Mouse (Mus musculus) forebrain, postnatal 0 days (tissue): Measurements from ENCODE around the gene Nbas. TPM values are rescaled to one million over a fixed set of nuclear protein-coding genes. Genes with fewer than 3 reads are reported as not detected.
A peak's percentile ranks its signal among the peaks of the same experiment; 100 is the strongest.

Source experiments
- ATAC-seq: fragments of 200-750 bp; cut with Nextera tagmentation; 2 replicates; pipeline ENCODE4 v1.8.0; 2017; ENCODE audit warnings: mild to moderate bottlenecking, moderate library complexity
- DNase-seq: peaks from one replicate; pipeline ENCODE4 v3.0.0-alpha.2; 2015
- H3K27ac ChIP-seq: fragments of 300-500 bp; sonication (generic); 2 replicates; pipeline ENCODE4 v1.5.1; 2014; ENCODE audit warnings: low read depth, mild to moderate bottlenecking, antibody characterized with exemption, low read length, moderate library complexity, mixed read lengths
- H3K27me3 ChIP-seq: fragments of 300-500 bp; sonication (generic); 2 replicates; pipeline ENCODE4 v1.6.1; 2014; ENCODE audit warnings: mild to moderate bottlenecking, low read length, mixed read lengths; ENCODE audit not compliant: insufficient read depth
- H3K36me3 ChIP-seq: fragments of 300-500 bp; sonication (generic); 2 replicates; pipeline ENCODE4 v1.6.1; 2014; ENCODE audit warnings: mild to moderate bottlenecking, moderate library complexity; ENCODE audit not compliant: insufficient read depth
- H3K4me1 ChIP-seq: fragments of 300-500 bp; sonication (generic); 2 replicates; pipeline ENCODE4 v1.6.1; 2014; ENCODE audit warnings: antibody characterized with exemption; ENCODE audit not compliant: insufficient read depth
- H3K4me2 ChIP-seq: fragments of 300-500 bp; sonication (generic); 2 replicates; pipeline ENCODE4 v1.6.1; 2014; ENCODE audit warnings: low read depth, mild to moderate bottlenecking, moderate library complexity
- H3K4me3 ChIP-seq: fragments of 300-500 bp; sonication (generic); 2 replicates; pipeline ENCODE4 v1.5.1; 2014; ENCODE audit warnings: low read depth, low read length, mixed read lengths
- H3K9ac ChIP-seq: fragments of 300-500 bp; sonication (generic); 2 replicates; pipeline ENCODE4 v1.6.1; 2014; ENCODE audit warnings: mild to moderate bottlenecking
- H3K9me3 ChIP-seq: fragments of 300-500 bp; sonication (generic); 2 replicates; pipeline ENCODE4 v1.6.1; 2016; ENCODE audit warnings: low read length
- CTCF ChIP-seq: sonication (generic); IDR thresholded peaks from 2 replicates; pipeline ENCODE4 v1.5.1; 2016; ENCODE audit warnings: antibody characterized with exemption, control low read depth, low read depth
- WGBS: fragments of 180-500 bp; shearing (Covaris S2); extraction: QIAGEN DNeasy Blood & Tissue Kit; methylation state at CpG from one replicate; pipeline ENCODE4 v1.1.7; 2014; 5-methylcytosine and 5-hydroxymethylcytosine counted together
- polyA plus RNA-seq: library from polyadenylated mRNA; unstranded; fragments of >200 nt; fragmentation: Nextera tagmentation; extraction: Ambion mirVana; gene quantifications from 2 replicates; pipeline ENCODE4 v1.2.1, GENCODE M21; 2015
- total RNA-seq: library from RNA; depleted of rRNA; stranded (reverse); fragments of >200 nt; gene quantifications from 2 replicates; pipeline ENCODE4 v1.2.3, GENCODE M21; 2014

Gene Nbas
- total and polyA plus RNA-seq, 2 experiments from 2014 or later: 9.8 to 32.2 TPM

GRCm38 (mm10) chr12:13315081-13315480 lies 46.1 kb downstream of the Nbas start:
- peak; percentile 23 for DNase-seq

GRCm38 (mm10) chr12:13342535-13342934 lies 73.6 kb downstream of the Nbas start:
- peaks cover 6% of the 10 kb centered on the region; the same call in 1 of the 2 replicates for H3K36me3 ChIP-seq
- no peak overlapping the region for H3K4me2 ChIP-seq
- no peak for TF ChIP-seq CTCF
- H3K27me3 ChIP-seq: no peaks in the 10 kb centered on the region
- no peaks in the 10 kb centered on the region for H3K4me1 ChIP-seq
- ATAC-seq (no peak), DNase-seq (no peak)
- H3K9ac ChIP-seq: no peak overlapping the region
- H3K27ac ChIP-seq: no peak overlapping the region
- H3K4me3 ChIP-seq: no peak overlapping the region
- H3K9me3 ChIP-seq: no peaks in the 10 kb centered on the region
- WGBS: 94% methylated on average over 5 of the region's 5 CpGs

More at GRCm38 (mm10) chr12:13315081-13315480, 46.1 kb downstream of the Nbas start:
- 73% methylated on average over 1 of the region's 1 CpGs for whole genome bisulfite sequencing
- Histone ChIP-seq H3K27ac (no peak overlapping the region), H3K36me3 (peaks cover 5% of the 10 kb centered on the region; the same call in 1 of the 2 replicates), H3K4me2 (no peak overlapping the region), H3K9me3 (no peaks in the 10 kb centered on the region), H3K4me1 (no peaks in the 10 kb centered on the region), H3K4me3 (no peak overlapping the region), H3K27me3 (no peaks in the 10 kb centered on the region), H3K9ac (no peak overlapping the region)
- TF ChIP-seq CTCF: no peak
- no peak for ATAC-seq

- 93% methylated on average over 10 of the region's 10 CpGs for WGBS
- no peak for ATAC-seq
- Histone ChIP-seq H3K9ac (no peak overlapping the region), H3K4me3 (no peak overlapping the region), H3K36me3 (peaks cover 7% of the 10 kb centered on the region; the same call in 1 of the 2 replicates), H3K4me1 (no peaks in the 10 kb centered on the region), H3K27me3 (no peaks in the 10 kb centered on the region), H3K9me3 (no peaks in the 10 kb centered on the region), H3K27ac (no peak overlapping the region), H3K4me2 (no peak overlapping the region)
- no peak for TF ChIP-seq CTCF
- no peak for DNase-seq
Measured at GRCm38 (mm10) chr12:13356201-13356600, 87.3 kb downstream of the Nbas start.

- H3K27ac ChIP-seq: no peak overlapping the region
- 91% methylated on average over 7 of the region's 7 CpGs for WGBS
- DNase-seq (no peak), ATAC-seq (no peak)
- H3K36me3 ChIP-seq: peaks cover 7% of the 10 kb centered on the region; the same call in 1 of the 2 replicates
- no peak overlapping the region for H3K4me3 ChIP-seq
- no peaks in the 10 kb centered on the region for H3K4me1 ChIP-seq
- H3K4me2 ChIP-seq: no peak overlapping the region
- no peak overlapping the region for H3K9ac ChIP-seq
- no peak for TF ChIP-seq CTCF
- H3K27me3 ChIP-seq: no peaks in the 10 kb centered on the region
- H3K9me3 ChIP-seq: no peaks in the 10 kb centered on the region
Measured at GRCm38 (mm10) chr12:13356769-13357168, 87.8 kb downstream of the Nbas start.

GRCm38 (mm10) chr12:13357229-13357628 lies 88.3 kb downstream of the Nbas start:
- H3K9ac ChIP-seq: no peak overlapping the region
- H3K4me2 ChIP-seq: no peak overlapping the region
- no peaks in the 10 kb centered on the region for H3K4me1 ChIP-seq
- H3K36me3 ChIP-seq: peaks cover 7% of the 10 kb centered on the region; the same call in 1 of the 2 replicates
- no peaks in the 10 kb centered on the region for H3K9me3 ChIP-seq
- H3K27me3 ChIP-seq: no peaks in the 10 kb centered on the region
- DNase-seq (no peak), ATAC-seq (no peak)
- H3K4me3 ChIP-seq: no peak overlapping the region
- H3K27ac ChIP-seq: no peak overlapping the region
- no peak for TF ChIP-seq CTCF
- WGBS: 76% methylated on average over 5 of the region's 5 CpGs

- DNase-seq: no peak
- no peak overlapping the region for H3K4me2 ChIP-seq
- H3K36me3 ChIP-seq: peaks cover 7% of the 10 kb centered on the region; the same call in 1 of the 2 replicates
- H3K4me3 ChIP-seq: no peak overlapping the region
- no peak for ATAC-seq
- H3K27me3 ChIP-seq: no peaks in the 10 kb centered on the region
- no peaks in the 10 kb centered on the region for H3K9me3 ChIP-seq
- TF ChIP-seq CTCF: no peak
- H3K4me1 ChIP-seq: no peaks in the 10 kb centered on the region
- WGBS: 71% methylated on average over 4 of the region's 4 CpGs
- no peak overlapping the region for H3K27ac ChIP-seq
- H3K9ac ChIP-seq: no peak overlapping the region
Measured at GRCm38 (mm10) chr12:13358849-13359248, 89.9 kb downstream of the Nbas start.

- H3K27ac ChIP-seq: no peak overlapping the region
- no peak overlapping the region for H3K4me3 ChIP-seq
- H3K9me3 ChIP-seq: no peaks in the 10 kb centered on the region
- no peak overlapping the region for H3K4me2 ChIP-seq
- peaks cover 7% of the 10 kb centered on the region; the same call in 1 of the 2 replicates for H3K36me3 ChIP-seq
- H3K4me1 ChIP-seq: no peaks in the 10 kb centered on the region
- H3K9ac ChIP-seq: no peak overlapping the region
- DNase-seq (peak; percentile 32), ATAC-seq (peak; percentile 81; the same call in 1 of the 2 replicates)
- no peak for TF ChIP-seq CTCF
- 14% methylated on average over 7 of the region's 7 CpGs for WGBS
- no peaks in the 10 kb centered on the region for H3K27me3 ChIP-seq
Measured at GRCm38 (mm10) chr12:13360183-13360811, 91.4 kb downstream of the Nbas start.
